Mouse (Mus musculus) retina, embryonic 14.5 days (tissue): Measurements from ENCODE around the gene Spon1.

Experiments
- DNase-seq: peaks from one replicate; pipeline ENCODE4 v3.0.0-alpha.2; 2015; ENCODE audit warnings: low spot score

The Spon1 gene

DNA sequence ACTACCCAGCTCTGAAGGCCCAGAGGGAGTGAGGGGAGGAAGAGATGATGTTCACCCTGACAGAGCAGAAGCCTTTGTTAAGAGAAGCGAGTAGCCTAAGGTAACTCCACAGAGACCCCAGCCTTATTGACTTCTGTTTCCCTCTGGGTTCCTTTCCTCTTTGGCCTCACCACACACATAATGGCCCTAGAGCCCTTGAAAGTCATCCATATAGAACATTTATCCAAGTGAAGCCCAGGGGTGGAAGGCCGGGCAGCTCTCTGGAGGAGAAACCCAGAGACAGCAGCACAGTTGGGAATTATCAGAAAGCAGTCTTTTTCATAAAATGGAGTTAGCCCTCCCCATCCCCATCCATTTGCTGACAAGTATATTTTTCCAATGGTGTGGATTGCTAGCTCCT lies 75.7 kb downstream of the Spon1 start:
- DNase-seq, result no peak

DNA sequence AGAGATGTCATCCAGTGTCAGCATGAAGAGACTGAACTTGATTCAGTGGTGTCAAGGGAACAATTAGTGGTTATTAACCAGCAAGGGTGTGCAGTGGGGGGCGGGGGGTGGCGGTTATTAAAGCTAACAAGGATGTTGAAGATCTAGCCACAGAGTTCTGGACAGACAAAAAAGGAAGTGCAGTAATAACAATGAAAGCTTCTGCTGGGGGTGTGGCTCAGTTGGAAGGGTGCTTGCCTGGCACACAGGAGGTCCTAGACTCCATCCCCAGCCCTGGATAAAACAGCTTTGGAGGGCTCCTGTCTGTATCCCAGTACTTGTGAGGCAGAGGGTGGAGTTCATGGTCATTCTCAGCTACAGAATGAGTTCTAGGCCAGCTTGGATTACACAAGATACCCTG lies 77.4 kb downstream of the Spon1 start:
- DNase-seq, result no peak

DNA sequence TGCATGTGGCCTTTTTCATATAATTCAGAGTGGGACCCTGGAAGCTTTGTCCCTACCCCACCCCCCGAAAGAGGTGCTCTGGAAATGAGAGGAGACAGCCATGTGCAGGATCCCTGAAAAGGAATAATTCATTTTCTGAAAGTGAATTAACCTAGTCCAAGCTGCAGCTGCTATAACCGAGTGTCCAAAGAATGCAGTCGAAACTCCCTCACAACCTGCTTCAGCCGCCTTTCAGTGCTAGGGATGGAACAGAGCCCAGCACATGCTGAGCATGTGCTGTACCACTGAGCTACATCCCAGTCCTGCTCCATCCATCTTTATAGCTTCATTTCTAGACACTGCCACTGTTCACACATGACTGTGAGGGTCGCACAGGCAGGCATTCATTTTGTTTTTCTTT lies 79.4 kb downstream of the Spon1 start:
- no peak for DNase-seq

DNA sequence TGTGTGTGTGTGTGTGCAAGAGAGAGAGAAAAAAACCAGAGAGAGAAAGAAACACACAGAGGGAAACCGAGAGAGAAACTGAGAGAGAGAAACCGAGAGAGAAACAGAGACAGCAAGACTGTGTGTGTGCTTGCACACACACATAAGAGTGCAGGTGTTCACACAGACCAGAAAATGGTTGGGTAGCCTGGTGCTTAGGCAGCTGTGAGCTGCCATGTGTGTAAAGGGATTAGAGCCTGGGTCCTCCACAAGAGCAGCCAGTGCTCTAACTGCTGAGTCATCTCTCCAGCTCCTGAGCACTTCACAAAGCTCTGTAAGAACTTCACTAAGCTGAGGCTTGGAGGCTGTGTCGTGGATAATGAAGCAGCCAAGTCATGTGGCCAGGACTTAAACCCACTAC lies 80.8 kb downstream of the Spon1 start:
- peak; percentile 10 for DNase-seq

DNA sequence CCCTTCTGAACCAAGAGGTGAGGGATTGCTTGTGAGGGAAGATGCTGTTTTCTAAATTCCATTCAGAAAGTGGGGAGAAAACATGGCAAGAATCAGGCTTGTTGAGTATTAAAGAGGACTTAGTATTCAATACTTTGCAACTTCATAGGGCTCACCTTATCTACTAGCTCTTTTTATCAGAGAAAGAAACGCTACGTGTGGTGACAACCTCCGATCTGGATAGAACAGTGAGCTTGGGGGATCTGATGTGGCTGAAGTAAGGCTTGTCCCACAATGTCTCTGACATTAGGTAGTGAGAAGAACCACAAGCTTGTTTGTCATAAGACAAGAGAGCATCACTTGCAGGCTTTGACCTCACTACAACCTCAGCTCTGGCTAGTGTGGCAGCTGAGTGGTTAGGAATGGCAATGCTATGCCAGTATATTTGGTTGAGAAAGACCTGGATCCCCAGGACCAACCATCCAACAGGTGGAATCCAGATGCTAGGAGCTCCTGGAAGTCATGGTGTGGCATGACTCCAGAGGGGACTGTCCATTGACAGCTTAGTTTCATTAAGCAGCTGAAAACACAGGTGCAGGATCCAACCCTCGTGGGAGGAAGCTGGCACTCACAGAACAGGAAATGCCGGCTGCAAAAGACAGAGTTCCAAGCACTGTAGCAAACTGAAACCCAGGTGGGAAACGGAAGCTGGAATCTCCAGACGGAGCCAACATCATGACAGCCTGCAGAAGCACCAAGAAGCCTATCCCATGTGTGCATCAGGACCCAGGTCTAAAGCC lies 81.4 kb downstream of the Spon1 start:
- no peak for DNase-seq

DNA sequence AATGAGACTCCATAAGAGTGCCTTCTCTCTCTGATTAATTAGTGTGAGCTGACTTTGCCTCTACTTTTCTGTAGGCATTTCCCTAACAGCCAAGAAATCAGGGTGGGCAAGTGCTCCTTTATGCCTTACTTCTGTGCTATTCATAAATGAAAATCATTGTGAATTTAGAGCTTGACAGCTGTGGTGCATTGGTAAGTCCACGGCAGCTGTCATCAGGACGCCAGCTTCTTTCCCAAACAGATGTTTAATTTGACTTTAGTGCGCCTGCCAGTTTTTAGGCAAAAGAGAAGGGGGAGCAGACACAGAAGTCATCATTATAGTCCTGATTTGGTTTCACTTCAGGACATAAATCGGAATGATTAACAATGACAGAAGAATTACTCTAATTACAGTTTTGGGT lies 84.6 kb downstream of the Spon1 start:
- DNase-seq, result no peak

DNA sequence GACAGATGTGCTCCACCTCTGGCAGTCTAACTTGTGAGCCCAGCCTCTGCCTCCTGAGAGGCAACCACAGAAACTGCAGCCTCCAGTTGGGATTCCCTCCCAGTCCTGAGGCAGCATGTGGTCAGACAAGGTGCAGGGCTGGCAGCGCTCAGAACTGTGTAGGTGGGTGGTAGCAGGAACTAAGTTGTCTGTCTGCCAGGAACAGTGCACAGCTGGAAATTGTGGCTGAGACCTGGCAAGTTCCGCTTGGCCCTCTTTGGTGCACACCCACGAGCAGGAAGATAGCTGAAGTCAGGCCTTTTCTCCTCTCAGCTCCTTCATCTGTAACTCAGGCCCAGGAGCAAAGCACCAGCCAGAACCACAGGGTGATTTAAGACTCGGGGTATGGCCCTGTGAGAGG lies 89.6 kb downstream of the Spon1 start:
- DNase-seq, result no peak

DNA sequence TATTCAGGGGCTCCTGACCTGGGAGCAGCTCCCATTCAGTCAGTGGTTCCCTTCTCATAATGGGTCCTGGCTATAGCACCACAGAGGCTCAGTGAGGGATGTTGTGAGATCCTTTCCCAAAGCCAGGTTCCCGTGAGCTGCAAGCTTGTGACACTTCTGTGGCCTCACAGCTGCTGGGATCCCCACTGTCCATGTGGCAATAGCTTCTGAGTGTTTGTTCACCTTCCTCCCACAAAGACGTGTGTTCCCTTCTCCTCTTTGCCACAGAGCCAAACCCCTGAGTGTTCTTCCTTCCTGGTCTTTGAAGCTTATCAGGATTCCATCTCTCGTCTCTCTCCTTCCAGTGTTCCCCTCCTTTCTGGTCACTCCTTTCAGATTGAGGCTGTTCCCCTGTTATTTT lies 90.3 kb downstream of the Spon1 start:
- no peak for DNase-seq

DNA sequence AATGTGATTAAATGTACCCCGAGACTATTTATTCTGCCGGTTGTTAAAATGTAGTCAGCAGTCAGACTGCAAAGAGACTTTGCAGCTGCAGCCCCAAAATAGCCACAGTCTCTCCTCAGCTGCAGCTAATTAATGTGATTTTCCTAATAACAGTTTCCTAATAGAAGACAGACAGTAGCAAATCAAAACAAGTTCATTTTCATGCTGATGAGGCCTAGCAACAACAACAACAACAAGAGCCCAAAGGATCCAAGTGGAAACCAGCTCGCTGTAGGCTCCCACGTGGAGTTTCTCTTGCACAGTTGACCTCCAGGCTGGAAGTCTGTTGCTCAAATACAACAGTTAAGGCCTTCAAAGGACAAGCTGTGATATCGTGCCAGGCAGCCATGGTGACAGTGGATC lies 93.7 kb downstream of the Spon1 start:
- no peak for DNase-seq

DNA sequence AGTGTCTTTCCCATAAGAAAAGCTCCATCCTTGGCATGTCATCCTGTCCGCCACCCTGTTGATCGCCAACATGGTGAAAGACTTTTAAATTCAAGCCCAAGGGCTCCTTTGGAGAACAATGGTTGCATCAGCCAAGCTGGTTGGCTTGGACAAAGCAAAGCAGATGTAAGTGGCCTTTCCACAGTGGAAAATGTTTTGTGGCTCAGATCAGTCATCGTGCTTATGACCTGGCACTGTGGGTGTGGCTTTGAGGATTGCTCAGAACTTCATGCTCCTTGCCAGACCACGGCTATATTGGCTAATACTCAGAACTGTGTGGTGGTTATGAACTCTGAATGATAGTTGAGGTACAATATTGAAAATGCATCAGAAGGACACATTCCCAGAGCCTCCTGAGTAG lies 96.2 kb downstream of the Spon1 start:
- no peak for DNase-seq

DNA sequence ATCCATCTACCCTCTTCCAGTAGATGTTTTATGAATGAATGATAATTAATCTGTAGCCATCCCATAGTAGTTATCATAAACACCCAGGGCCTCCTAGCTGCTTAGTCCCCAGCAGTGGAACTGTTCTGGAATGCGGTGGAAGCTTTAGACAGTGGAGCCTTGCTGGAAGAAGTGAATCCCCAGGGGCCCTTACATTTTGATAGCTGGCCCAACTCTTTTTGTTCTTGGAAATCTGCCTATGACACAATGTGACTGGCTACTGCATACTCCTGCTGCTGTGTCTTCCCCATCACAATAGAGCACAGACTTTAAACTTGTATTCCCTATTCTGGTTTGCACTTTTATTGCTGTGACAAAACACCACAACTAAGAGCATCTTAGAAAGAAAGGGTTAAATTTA lies 107.0 kb downstream of the Spon1 start:
- DNase-seq, result no peak

DNA sequence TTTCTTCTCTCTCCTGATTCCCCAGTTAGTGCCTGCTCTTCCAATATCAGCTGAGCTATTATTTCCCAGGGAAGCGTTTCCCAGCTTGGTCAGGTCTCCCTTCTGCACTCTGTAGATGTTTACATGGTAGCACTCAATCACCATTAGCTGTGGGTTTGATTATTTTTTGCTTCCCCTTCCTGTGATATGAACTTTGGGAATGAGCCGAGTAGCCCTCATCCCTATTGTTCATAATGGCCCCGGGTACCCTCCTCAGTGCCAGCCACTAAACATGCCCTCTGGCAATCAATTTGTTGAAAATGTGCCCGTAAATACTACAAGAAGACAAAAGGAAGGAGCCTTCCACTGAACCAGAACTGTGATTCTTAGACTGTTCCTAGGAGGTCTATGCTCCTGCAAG lies 111.7 kb downstream of the Spon1 start:
- no peak for DNase-seq

DNA sequence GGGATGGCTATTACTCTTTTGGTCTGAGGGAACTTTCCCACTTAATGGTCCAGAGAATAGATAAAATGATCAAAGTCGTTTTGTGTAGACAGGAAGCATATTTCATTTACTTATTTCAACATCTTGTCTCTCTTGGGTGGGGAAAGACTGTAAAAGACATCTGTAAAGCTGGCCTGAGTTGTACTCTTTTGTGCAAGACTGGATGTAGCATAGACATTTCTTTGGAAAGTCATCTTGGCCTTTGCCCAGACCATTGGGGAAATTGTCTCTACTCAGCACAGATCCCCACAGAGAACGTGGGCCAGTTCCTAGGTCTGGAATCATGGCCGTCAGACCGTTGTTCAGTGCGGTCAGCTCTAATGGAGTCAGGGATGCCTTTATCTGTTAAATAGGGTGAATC lies 112.1 kb downstream of the Spon1 start:
- no peak for DNase-seq

DNA sequence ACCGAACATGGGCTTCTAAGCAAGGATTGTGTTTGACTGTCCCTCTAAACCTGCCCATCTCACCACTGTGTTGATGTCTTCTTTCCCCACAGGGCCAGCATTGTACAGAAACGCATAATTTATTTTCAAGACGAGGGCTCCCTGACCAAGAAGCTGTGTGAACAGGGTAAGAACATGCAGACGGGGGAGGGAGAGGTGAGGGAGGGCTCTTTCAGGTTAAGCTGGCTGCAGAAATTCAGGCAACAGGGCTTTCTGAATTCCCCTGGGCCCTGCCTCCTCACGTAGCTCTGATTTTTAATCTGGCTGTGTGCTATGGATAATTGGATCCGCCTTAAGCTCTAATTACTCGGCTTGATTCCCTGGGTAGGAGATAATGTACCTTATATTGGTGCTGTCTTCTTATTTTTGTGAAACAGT lies 113.3 kb downstream of the Spon1 start:
- peak; percentile 41 for DNase-seq

DNA sequence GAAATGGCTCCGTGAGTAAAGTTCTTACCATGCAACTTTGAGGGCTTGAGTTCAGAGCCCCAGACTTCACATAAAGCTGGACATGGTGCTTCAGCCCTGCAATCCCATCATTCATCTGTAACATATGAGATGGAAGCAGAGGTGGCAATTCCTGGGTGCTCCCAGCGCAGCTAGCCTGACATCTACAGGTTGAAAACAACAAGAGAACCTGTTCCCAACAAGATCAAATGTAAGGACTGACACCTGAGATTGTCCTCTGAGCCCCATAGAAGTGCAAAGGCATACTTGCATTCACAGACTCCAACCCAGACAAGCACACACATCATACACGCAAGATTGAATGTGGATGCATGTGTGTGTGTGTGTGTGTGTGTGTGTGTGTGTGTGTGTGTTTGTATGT lies 114.2 kb downstream of the Spon1 start:
- DNase-seq, result no peak

DNA sequence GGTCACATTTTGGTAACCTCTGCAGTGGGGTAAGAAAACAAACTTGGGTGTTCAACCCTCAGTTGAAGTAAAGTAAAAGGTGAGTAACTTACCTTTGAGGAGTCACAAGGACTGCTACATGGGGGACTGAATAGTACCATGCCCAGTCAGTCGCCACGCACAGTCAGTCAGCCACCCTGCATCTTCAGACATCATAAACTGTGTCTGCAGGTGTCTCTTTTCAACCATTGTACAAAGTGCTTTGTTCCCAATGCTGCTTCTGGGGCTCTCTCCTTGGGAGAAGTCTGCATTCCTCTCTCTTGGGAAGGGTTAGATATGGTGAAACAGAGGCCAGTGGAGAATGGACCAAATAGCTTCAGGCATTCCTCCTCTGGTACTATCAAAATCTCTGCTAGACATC lies 125.0 kb downstream of the Spon1 start:
- DNase-seq, result no peak

DNA sequence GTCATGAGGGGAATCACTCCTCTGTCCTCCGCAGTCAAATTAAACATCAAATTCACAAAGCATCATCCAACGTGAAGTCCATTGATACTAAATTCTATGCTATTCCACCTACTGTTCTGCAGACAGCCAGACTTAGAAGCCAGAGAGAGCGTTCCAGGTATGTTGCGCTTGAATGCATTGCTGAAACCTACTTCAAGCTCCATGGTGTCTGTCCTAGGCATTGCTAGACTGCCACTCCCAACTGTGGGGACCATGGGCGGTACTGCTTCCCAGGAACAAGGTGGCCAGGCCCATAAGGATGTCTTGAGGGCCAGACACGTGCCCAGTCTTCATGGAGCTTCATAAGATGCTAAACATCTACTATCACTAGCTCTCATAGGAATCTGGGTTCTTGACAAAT lies 125.7 kb downstream of the Spon1 start:
- DNase-seq, result no peak

DNA sequence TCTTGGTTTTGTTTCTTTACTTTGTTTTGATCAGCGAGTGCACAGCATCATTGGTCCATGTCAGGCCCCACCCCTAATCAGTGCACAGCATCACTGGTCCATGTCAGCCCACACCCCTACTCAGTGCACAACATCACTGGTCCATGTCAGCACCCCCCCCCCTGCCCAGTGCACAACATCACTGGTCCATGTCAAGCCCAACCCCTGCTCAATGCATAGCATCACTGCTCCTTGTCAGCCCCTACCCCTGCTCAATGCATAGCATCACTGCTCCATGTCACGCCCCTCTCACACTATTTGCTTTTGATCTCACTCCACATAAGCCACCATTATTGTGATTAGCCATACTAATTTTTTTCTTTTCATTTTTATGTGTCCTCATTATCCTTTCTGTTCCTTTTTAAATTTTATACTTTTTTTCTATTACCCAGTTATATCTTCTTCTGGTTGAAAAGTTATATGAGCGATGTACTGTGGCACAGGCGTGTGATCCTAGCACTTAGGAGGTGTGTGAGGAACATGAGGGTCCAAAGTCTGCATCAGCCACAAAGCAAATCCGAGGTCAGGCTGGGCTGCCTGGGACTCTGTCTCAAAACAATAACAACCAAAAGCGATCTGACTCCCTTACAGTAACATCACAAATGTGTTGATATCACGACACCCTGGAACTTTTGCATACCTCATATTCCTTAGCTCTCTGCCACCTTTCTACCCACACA lies 128.3 kb downstream of the Spon1 start:
- no peak for DNase-seq

DNA sequence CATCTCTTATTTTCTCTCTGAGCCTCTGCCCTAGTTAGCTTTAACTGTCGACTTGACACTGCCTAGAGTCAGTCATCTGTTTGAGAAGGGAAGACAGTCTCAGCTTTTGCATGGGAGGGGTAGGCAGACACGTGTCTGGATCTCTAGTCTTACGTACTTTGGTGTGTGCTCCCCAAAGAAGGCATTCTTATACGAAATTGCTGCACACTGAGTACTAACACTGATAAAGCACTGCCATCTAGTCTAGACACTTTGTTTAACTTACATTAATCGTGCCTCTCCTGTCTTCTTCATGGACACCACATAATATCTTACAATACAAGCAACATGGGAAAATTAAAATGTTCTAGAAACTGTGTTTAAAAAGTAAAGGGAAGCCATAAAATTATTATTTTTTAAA lies 129.5 kb downstream of the Spon1 start:
- DNase-seq, result no peak

DNA sequence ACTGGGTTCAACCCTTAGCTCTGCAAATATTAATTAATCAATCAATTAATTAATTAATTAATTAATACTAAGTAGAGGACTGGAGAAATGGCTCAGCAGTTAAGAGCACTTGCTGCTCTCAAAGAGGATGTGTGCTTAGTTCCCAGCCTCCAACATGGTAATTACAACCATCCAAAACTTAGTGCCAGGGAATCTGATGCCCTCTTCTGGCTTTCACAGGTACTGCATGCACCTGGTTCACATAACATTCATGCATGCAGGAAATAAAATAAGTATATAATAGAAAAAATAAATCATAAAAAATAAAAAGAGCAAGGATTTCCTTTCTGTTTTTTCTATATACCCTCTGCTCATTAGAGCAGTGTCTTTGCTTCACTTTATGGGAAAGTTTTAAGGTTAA lies 132.6 kb downstream of the Spon1 start:
- DNase-seq, result no peak

DNA sequence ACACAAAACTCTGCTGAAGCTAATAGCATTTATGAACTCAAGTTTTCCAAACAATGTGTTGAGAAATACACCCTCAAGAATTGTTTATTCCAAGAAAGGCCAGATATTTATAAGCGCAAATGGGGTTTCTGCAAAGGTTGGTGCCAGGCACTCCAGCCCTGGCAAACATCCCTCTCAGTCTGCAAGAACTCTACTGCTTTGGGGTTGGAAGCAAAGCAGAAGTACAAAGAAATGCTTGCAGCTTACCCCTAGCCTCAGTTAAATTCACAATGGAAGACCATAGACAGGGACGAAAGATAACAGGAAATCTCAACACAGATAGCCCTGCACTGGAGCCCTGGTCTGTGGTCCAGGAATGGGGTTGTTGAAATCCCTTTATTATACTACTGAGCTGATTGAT lies 135.7 kb downstream of the Spon1 start:
- no peak for DNase-seq

DNA sequence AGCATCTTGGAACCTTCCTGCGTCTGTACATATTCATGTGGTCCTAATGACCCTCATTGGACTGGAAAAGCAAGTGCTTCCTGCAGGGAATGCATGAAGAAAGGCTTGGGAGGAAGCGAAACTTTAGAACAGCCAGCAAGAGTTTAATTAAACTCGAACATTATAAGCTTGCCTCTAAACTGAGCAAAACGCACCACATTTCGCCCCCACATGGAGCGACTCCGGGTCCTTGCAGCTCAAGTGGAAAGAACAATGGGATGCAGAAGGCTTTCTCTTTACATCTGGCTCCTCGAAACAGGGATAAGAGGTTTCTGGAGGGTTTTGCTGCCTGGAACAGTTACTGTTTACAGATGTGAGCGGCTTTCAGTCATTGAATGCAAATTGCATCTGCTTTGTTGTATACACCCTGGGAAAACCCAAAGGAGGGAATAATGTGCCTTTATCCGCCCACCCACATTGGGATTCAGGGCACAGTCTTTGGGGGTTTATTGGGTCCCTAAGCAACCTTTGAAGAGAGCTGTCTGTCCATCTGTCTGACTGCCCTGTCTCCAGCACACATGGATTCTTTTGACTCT lies 136.2 kb downstream of the Spon1 start:
- no peak for DNase-seq

DNA sequence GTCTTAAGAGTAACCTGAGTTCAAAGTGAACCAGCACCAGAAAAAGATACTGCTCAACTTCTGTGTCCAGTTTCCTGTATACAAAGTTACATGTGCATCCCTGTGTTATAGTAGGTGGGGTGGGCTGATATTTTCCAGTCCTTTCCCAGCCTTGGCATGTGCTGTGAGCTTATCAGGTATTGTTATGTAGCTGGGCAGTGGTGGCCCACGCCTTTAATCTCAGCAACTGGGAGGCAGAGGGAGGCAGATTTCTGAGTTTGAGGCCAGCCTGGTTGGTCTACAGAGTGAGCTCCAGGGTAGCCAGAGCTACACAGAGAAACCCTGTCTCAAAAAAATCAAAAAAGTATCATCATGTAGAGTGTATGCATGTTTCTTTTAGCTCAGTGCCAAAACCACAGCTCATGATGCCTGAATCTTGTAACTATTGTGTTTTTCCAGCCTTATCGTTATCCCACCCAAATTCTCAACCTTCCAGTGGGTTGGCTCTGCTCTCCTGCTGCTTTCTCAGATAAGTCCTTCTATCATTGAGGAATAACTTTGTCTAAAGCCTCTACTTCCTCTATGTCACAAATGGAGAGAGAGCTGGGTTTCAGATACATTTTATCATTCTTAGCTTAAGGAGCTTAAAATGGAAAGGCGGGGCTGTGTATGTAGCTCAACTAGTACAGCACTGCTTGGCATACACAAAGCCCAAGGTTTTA lies 137.5 kb downstream of the Spon1 start:
- no peak for DNase-seq
